In genomic region chr7:49246240-49246578, GRCm38 (mm10) we compare ENCODE assay signal across 8 mouse cellular contexts.
DNase-seq lines count a peak whose midpoint lies in the region; ATAC-seq and TF ChIP-seq lines count a peak whose summit lies in the region.

No protein-coding gene starts in this region.

- peaks cover 45% of the 10 kb centered on the region for H3K27me3 ChIP-seq in heart, embryonic 13.5 days (replicated peaks)
- peaks cover 94% of the 10 kb centered on the region for H3K27me3 ChIP-seq in megakaryocyte, embryonic 14.5 days (replicated peaks)

- DNase-seq in heart, adult 9 months (ENCODE audit: low spot score in 2 of 2), result no peak
- peak; percentile 28 for DNase-seq in ES-E14 (ENCODE audit: low read depth, low spot score)
- no peak for DNase-seq in adrenal gland, adult (ENCODE audit: inconsistent age in 2 of 2, low spot score in 1 of 2)
- no peak for DNase-seq in right cerebral cortex, postnatal 36 days (ENCODE audit: low spot score in 2 of 2)
- no peak for DNase-seq in left cerebral cortex, postnatal 14 days (ENCODE audit: low spot score in 2 of 2)

- peaks cover 55% of the 10 kb centered on the region for H3K4me1 ChIP-seq in heart, embryonic 13.5 days
- H3K4me1 ChIP-seq in ES-E14 (ENCODE audit: control insufficient read depth in 2 of 2, insufficient read depth in 2 of 2, low read length in 2 of 2, poor library complexity in 1 of 2), result peaks cover 0 to 6% of the 10 kb centered on the region in 2 experiments; a peak in 1 of 4 replicates
- peaks cover 31% of the 10 kb centered on the region for H3K4me1 ChIP-seq in megakaryocyte, embryonic 14.5 days

- WGBS in heart, embryonic 13.5 days, result under 1% methylated on average over 31 of the region's 31 CpGs

- in situ Hi-C loops in ES-E14 (cut with MboI; ENCODE audit: low sequenced_read_pairs in 2 of 2, unreplicated experiment in 2 of 2), result no loop called here

- H3K36me3 ChIP-seq in heart, embryonic 13.5 days, result no peaks in the 10 kb centered on the region
- H3K36me3 ChIP-seq in ES-E14 (ENCODE audit: control insufficient read depth, insufficient read depth, low read length, poor library complexity, severe bottlenecking), result no peaks in the 10 kb centered on the region
- H3K36me3 ChIP-seq in megakaryocyte, embryonic 14.5 days (replicated peaks; ENCODE audit: low read length), result no peaks in the 10 kb centered on the region

- no peaks in the 10 kb centered on the region for H3K9me3 ChIP-seq in heart, embryonic 13.5 days
- H3K9me3 ChIP-seq in ES-E14 (ENCODE audit: control insufficient read depth, insufficient read depth, low read depth, low read length), result no peaks in the 10 kb centered on the region
- H3K9me3 ChIP-seq in megakaryocyte, embryonic 14.5 days, result no peaks in the 10 kb centered on the region; the same call in 1 of the 2 replicates

- H3K9ac ChIP-seq in heart, embryonic 13.5 days, result peak overlapping the region; percentile 89
- H3K9ac ChIP-seq in ES-E14 (ENCODE audit: insufficient read depth, low read depth, low read length, poor library complexity, severe bottlenecking), result peak overlapping the region; percentile 6; the same call in 1 of the 2 replicates

- peak overlapping the region; percentile 88 for H3K27ac ChIP-seq in heart, embryonic 13.5 days (replicated peaks)
- H3K27ac ChIP-seq in ES-E14 (ENCODE audit: insufficient read depth, low read depth, low read length, poor library complexity, severe bottlenecking), result no peak overlapping the region

- H3K4me2 ChIP-seq in heart, embryonic 13.5 days, result peak overlapping the region; percentile 92

- intact Hi-C loops in left cerebral cortex, postnatal 14 days (cut with DNase I), result loop anchor here (2.0 to 5.0 kb wide), 2 partner anchors 99 to 113 kb away; no protein-coding TSS in a partner anchor

- H3K4me3 ChIP-seq in heart, embryonic 13.5 days, result peak overlapping the region; percentile 74
- peak overlapping the region; percentile 68 to 82 for H3K4me3 ChIP-seq in ES-E14 (ENCODE audit: insufficient read depth in 1 of 2, low read depth in 1 of 2, low read length in 2 of 2, poor library complexity in 1 of 2, severe bottlenecking in 1 of 2)
- H3K4me3 ChIP-seq in megakaryocyte, embryonic 14.5 days (replicated peaks), result peak overlapping the region; percentile 91

- no peak for ATAC-seq in heart, embryonic 13.5 days (ENCODE audit: extremely low read depth, insufficient number of reproducible peaks, low FRiP score, low TSS enrichment)
- peak; percentile 2 for ATAC-seq in granulocyte monocyte progenitor cell, adult 5-6 weeks (replicated peaks; ENCODE audit: poor library complexity, severe bottlenecking)

TF ChIP-seq in ES-E14, 5 proteins besides CTCF, POLR2A, EP300 and RAD21:
- TF ChIP-seq HCFC1 (IDR thresholded peaks at IDR 0.05; ENCODE audit: borderline replicate concordance, insufficient read depth, low read length), result no peak; the same call in 1 of the 2 replicates
- no peak for TF ChIP-seq CHD2 (IDR thresholded peaks at IDR 0.05; ENCODE audit: low read depth, low read length)
